Mouse (Mus musculus) lung, embryonic 16.5 days (tissue): ENCODE results near the gene Slc10a4. TPM values are rescaled to one million over a fixed set of nuclear protein-coding genes. Genes with fewer than 3 reads are reported as not detected.
"Not testable (repeated sequence)": the region's sequence is repeated elsewhere in the genome, so short reads cannot be mapped to it uniquely, and the experiment has no call there.

ENCODE experiments used
- ATAC-seq: fragments of 200-750 bp; cut with Nextera tagmentation; 2 replicates; pipeline ENCODE4 v1.8.0; 2017; ENCODE audit warnings: low read depth, mild to moderate bottlenecking, moderate library complexity
- H3K27ac ChIP-seq: fragments of 300-500 bp; sonication (generic); 2 replicates; pipeline ENCODE4 v1.5.1; 2014; ENCODE audit warnings: mild to moderate bottlenecking, control low read depth, low read length
- H3K27me3 ChIP-seq: fragments of 300-500 bp; sonication (generic); 2 replicates; pipeline ENCODE4 v1.6.1; 2014; ENCODE audit warnings: low read depth, low read length, mixed read lengths; ENCODE audit not compliant: control insufficient read depth, insufficient read depth
- H3K36me3 ChIP-seq: fragments of 300-500 bp; sonication (generic); 2 replicates; pipeline ENCODE4 v1.6.1; 2014; ENCODE audit warnings: low read length; ENCODE audit not compliant: control insufficient read depth, insufficient read depth
- H3K4me1 ChIP-seq: fragments of 300-500 bp; sonication (generic); replicated peaks from 2 replicates; pipeline ENCODE4 v1.6.1; 2014; ENCODE audit warnings: low read length, mixed read lengths; ENCODE audit not compliant: control insufficient read depth, insufficient read depth
- H3K4me2 ChIP-seq: fragments of 300-500 bp; sonication (generic); 2 replicates; pipeline ENCODE4 v1.6.1; 2014; ENCODE audit warnings: low read depth, low read length, control low read depth
- H3K4me3 ChIP-seq: fragments of 300-500 bp; sonication (generic); 2 replicates; pipeline ENCODE4 v1.5.1; 2014; ENCODE audit warnings: mild to moderate bottlenecking, low read length, control low read depth
- H3K9ac ChIP-seq: fragments of 300-500 bp; sonication (generic); 2 replicates; pipeline ENCODE4 v1.6.1; 2014; ENCODE audit warnings: low read length, control low read depth
- H3K9me3 ChIP-seq: fragments of 300-500 bp; sonication (generic); 2 replicates; pipeline ENCODE4 v1.6.1; 2016; ENCODE audit warnings: low read length; ENCODE audit not compliant: control insufficient read depth
- WGBS: fragments of 180-500 bp; shearing (Covaris S2); extraction: QIAGEN DNeasy Blood & Tissue Kit; methylation state at CpG from one replicate; pipeline ENCODE4 v1.1.7; 2014; 5-methylcytosine and 5-hydroxymethylcytosine counted together
- polyA plus RNA-seq: library from polyadenylated mRNA; unstranded; fragments of >200 nt; fragmentation: Nextera tagmentation; extraction: Ambion mirVana; gene quantifications from 2 replicates; pipeline ENCODE4 v1.2.1, GENCODE M21; 2015

Gene Slc10a4
- polyA plus RNA-seq, 1 experiment from 2014 or later, result 1.1 TPM

GRCm38 (mm10) chr5:72984091-72984490 lies 22.6 kb upstream of the Slc10a4 start:
- H3K4me2 ChIP-seq, result no peak overlapping the region
- no peaks in the 10 kb centered on the region for H3K9me3 ChIP-seq
- H3K27me3 ChIP-seq, result no peaks in the 10 kb centered on the region
- no peak overlapping the region for H3K9ac ChIP-seq
- H3K4me1 ChIP-seq, result no peaks in the 10 kb centered on the region
- H3K36me3 ChIP-seq, result peaks cover 11% of the 10 kb centered on the region
- no peak overlapping the region for H3K27ac ChIP-seq
- H3K4me3 ChIP-seq, result no peak overlapping the region
- 7% methylated on average over 2 of the region's 2 CpGs for WGBS
- no peak for ATAC-seq

GRCm38 (mm10) chr5:72987786-72988185 lies 18.9 kb upstream of the Slc10a4 start:
- H3K4me1 ChIP-seq, result no peaks in the 10 kb centered on the region
- 81% methylated on average over 7 of the region's 7 CpGs for WGBS
- H3K4me3 ChIP-seq, result no peak overlapping the region
- ATAC-seq, result no peak
- H3K9me3 ChIP-seq, result no peaks in the 10 kb centered on the region
- no peaks in the 10 kb centered on the region for H3K36me3 ChIP-seq
- no peak overlapping the region for H3K4me2 ChIP-seq
- H3K27me3 ChIP-seq, result no peaks in the 10 kb centered on the region
- H3K27ac ChIP-seq, result no peak overlapping the region
- H3K9ac ChIP-seq, result no peak overlapping the region

DNA sequence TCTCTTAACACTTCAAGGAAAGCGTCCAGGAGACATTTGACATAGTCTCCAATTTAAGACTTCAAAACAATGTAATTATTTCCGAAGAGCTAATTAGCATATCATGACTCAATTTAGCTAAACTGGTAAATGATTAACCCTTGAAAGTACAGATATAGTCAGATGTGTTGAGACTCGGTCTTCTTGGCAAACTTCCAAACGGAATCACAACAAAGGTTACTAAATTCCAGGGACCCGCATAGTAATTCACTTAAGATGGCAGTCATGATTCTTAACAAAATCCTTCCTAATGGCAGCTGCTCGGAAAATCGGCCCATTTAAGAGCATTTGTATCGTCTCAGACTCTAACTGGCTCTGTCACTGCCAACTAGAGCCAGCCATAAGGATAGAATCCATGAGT lies 16.9 kb upstream of the Slc10a4 start:
- H3K27me3 ChIP-seq, result no peaks in the 10 kb centered on the region
- no peak for ATAC-seq
- H3K9ac ChIP-seq, result no peak overlapping the region
- 61% methylated on average over 8 of the region's 8 CpGs for WGBS
- no peak overlapping the region for H3K4me3 ChIP-seq
- H3K27ac ChIP-seq, result no peak overlapping the region
- H3K4me1 ChIP-seq, result no peaks in the 10 kb centered on the region
- no peak overlapping the region for H3K4me2 ChIP-seq
- no peaks in the 10 kb centered on the region for H3K9me3 ChIP-seq
- no peaks in the 10 kb centered on the region for H3K36me3 ChIP-seq

DNA sequence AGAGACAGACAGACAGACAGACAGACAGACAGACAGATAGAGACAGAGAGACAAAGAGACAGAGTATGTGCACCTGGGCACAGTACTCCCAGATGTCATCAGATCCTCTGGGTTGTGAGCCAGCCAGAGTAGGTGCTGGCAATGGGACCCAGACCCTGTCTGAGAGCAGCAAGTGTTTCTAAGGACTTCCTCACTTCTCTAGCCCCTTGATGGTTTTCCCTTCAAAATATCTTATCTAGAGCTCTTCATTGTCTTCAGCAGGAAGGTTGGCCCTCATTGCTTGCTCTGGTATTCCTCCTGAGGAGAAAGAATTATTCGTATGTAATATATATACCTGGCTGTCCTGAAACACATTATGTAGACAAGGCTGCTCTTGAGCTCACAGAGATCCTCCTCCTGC lies 14.2 kb upstream of the Slc10a4 start:
- H3K27me3 ChIP-seq, result no peaks in the 10 kb centered on the region
- no peaks in the 10 kb centered on the region for H3K9me3 ChIP-seq
- H3K36me3 ChIP-seq, result no peaks in the 10 kb centered on the region
- H3K4me3 ChIP-seq, result no peak overlapping the region
- no peak for ATAC-seq
- no peaks in the 10 kb centered on the region for H3K4me1 ChIP-seq
- H3K9ac ChIP-seq, result no peak overlapping the region
- WGBS, result 79% methylated on average over 1 of the region's 1 CpGs
- H3K27ac ChIP-seq, result no peak overlapping the region
- no peak overlapping the region for H3K4me2 ChIP-seq

DNA sequence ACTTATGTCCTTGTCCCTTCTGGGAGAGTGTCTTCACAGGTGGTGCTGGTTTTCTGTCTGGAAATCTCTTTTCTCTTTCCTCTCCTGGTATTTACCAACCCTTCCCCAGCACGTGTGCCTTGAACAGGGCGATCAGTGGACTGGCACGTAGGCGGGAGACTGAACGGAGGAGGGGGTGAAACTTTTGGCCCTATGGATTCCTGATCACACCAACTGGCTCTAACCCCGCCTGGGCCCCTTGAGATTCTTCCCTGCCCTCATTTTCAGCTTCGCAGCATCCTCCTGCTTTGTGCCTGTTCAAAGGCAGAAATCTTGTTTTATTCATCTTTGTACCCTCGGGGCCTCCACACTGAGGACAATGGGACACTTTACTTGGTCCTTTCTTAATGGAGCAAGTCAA lies 12.3 kb upstream of the Slc10a4 start:
- ATAC-seq, result no peak
- Histone ChIP-seq H3K27me3 (no peaks in the 10 kb centered on the region), H3K4me1 (no peaks in the 10 kb centered on the region), H3K4me3 (no peak overlapping the region), H3K9ac (no peak overlapping the region), H3K4me2 (no peak overlapping the region), H3K36me3 (no peaks in the 10 kb centered on the region), H3K27ac (no peak overlapping the region), H3K9me3 (no peaks in the 10 kb centered on the region)
- WGBS, result 71% methylated on average over 8 of the region's 8 CpGs

DNA sequence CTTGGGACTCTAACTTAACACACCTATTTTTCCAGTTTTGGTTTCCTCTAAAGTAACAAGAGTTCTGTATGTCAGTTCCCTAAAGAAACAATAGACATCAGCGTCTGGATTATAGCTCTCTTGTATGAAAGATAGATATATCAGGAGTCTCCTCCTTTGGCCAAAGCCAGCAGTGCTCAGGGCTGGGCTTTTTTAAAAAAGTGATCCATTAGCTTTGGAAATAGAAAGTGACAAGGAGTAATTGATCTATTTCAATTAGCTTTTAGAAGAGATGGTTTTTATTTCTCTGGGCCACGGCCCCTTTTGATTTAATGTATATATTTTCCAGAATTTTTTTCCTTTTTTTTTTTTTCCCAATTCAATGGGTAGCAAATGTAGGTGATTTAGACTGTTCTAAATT lies 11.8 kb upstream of the Slc10a4 start:
- WGBS, result 72% methylated on average over 2 of the region's 2 CpGs
- no peak for ATAC-seq
- no peaks in the 10 kb centered on the region for H3K27me3 ChIP-seq

GRCm38 (mm10) chr5:72995379-72995778 lies 11.3 kb upstream of the Slc10a4 start:
- H3K27me3 ChIP-seq, result no peaks in the 10 kb centered on the region
- H3K9ac ChIP-seq, result no peak overlapping the region
- H3K4me3 ChIP-seq, result no peak overlapping the region
- WGBS, result 41% methylated on average over 10 of the region's 10 CpGs
- no peak overlapping the region for H3K27ac ChIP-seq
- H3K4me2 ChIP-seq, result no peak overlapping the region
- no peaks in the 10 kb centered on the region for H3K9me3 ChIP-seq
- H3K4me1 ChIP-seq, result no peaks in the 10 kb centered on the region
- ATAC-seq, result no peak
- no peaks in the 10 kb centered on the region for H3K36me3 ChIP-seq

More for the DNA sequence above, 11.8 kb upstream of the Slc10a4 start:
- H3K27ac ChIP-seq, result no peak overlapping the region
- no peaks in the 10 kb centered on the region for H3K36me3 ChIP-seq
- no peaks in the 10 kb centered on the region for H3K9me3 ChIP-seq
- no peak overlapping the region for H3K4me3 ChIP-seq
- no peaks in the 10 kb centered on the region for H3K4me1 ChIP-seq
- H3K4me2 ChIP-seq, result no peak overlapping the region
- H3K9ac ChIP-seq, result no peak overlapping the region

DNA sequence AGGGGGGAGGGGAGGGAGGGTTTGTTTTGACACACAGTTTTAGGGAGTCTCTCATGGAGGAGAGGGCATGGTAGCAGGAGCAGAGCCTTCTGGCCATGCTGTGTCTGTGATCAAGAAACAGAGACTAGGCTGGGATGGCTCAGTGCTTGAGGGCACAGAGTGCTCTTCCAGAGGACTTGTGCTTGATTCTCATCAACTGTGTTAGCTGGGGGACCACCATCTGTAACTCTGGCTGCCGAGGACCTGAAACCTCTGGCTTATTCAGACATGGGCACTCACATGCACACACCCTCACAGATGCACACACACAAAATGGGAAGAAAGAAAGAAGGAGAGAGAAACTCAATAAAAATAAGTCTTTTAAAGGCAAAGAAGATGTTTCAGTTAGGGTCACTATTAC lies 8.1 kb upstream of the Slc10a4 start:
- not testable (repeated sequence) for ATAC-seq, H3K27ac ChIP-seq, H3K4me1 ChIP-seq, H3K9ac ChIP-seq, H3K4me2 ChIP-seq, H3K27me3 ChIP-seq, H3K9me3 ChIP-seq, H3K36me3 ChIP-seq, H3K4me3 ChIP-seq
- 70% methylated on average over 1 of the region's 1 CpGs for WGBS

GRCm38 (mm10) chr5:73004046-73004445 lies 2.6 kb upstream of the Slc10a4 start:
- WGBS, result 75% methylated on average over 5 of the region's 5 CpGs
- no peak for ATAC-seq
- H3K4me3 ChIP-seq, result no peak overlapping the region
- H3K27me3 ChIP-seq, result peaks cover 28% of the 10 kb centered on the region
- H3K9ac ChIP-seq, result no peak overlapping the region
- no peak overlapping the region for H3K4me2 ChIP-seq
- no peaks in the 10 kb centered on the region for H3K9me3 ChIP-seq
- H3K27ac ChIP-seq, result no peak overlapping the region
- H3K36me3 ChIP-seq, result no peaks in the 10 kb centered on the region
- no peaks in the 10 kb centered on the region; the same call in 1 of the 2 replicates for H3K4me1 ChIP-seq

DNA sequence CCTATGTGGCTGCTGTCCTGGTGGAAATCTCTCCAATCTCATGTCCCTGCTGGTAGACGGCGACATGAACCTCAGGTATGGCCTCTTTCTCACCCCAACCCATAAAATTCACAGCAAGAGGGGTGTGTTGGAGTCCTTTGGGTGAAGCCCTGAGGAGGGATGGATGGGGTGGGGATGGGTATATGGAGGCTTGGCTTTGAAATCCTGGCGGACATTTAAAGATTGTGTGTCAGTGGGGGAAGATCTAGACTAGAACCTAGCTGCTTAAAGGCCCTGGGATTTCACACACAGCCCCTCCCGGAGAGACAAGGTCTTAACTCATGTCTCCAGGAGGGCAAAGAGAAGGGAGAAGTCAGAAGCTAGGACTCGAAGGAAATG lies 888 bp downstream of the Slc10a4 start:
- H3K27ac ChIP-seq, result no peak overlapping the region
- H3K9me3 ChIP-seq, result no peaks in the 10 kb centered on the region
- 33% methylated on average over 5 of the region's 5 CpGs for WGBS
- H3K9ac ChIP-seq, result no peak overlapping the region
- no peak overlapping the region for H3K4me2 ChIP-seq
- no peaks in the 10 kb centered on the region; the same call in 1 of the 2 replicates for H3K4me1 ChIP-seq
- no peak for ATAC-seq
- H3K4me3 ChIP-seq, result no peak overlapping the region
- no peaks in the 10 kb centered on the region for H3K36me3 ChIP-seq
- H3K27me3 ChIP-seq, result peaks cover 28% of the 10 kb centered on the region
